Mouse (Mus musculus): ENCODE data around the gene Wdr25.

Wdr25 gene

DNA sequence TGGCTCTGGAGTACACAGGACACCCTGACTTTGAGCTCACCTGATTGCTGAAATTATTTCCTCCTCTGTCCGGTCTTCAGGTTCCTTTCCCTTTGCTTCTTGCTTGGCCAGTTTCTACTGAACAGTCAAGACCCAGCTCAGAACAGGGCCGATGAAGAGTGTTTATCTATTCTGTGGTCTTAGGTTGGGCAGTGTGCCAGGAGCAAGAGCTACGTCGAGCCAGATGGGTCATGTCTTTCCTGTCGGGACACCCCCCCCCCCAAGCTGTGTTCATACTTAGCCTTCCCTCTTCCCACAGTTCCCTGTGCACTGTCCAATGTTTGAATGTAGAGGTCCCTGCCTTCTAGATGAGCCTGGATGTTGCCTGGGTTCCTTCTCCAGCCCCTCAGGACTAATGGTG is 7.9 kb downstream of the Wdr25 start:
- DNase-seq = no peak

DNA sequence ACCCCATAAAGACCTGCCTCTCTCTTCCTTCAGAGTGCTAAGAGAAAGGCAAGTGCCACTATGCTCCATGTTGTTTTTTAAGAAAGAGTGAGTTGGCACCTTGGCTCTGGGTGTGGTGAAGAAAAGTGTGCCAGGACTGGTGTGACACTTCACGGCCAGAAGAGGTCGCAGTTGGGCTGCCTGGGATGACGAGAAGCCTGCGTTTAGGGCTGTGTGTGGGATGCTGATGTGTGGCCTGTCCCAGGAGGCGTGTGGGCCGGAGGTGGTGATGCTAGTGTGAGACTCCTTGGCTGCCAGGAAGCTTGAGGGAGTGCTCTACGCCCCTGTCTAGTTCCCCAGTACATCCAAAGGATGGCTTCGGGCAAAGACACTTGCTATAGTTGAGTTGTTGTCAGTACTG is 9.5 kb downstream of the Wdr25 start:
- DNase-seq = peak; percentile 68

DNA sequence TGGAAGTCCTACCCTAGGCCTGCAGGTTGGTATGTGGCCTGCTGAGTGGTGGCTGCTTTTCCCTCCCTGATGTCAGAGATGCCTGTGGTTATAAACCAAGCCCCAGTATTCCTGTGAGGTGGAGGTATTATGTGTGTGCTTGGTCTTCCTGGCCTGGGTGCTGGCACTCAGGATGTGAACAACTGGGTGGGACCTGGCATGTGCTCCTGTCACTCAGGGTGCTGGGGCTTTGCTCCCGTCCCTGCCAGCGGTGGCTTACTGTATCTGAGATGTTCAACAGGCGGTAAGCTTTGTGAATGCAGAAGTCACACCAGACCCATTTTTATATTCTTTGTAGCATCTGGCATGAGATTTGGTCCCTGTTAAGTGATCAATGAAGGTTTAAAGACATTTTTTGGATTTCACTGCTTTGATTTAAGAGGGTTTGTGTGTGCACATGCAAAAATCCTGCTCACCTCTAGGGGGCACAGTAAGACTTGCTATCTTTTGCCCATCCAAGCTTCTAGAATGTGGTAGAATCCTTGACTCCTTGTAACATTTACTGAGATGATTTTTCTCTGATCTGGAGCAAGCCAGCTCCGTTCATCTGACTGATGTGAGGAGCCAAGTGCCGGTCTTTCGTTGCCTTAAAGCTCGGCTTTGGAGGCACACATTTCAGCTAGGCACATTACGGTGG is 10.3 kb downstream of the Wdr25 start:
- DNase-seq = peak; percentile 64

- DNase-seq = no peak
Measured at GRCm38 (mm10) chr12:108904276-108904653, 10.8 kb downstream of the Wdr25 start.

DNA sequence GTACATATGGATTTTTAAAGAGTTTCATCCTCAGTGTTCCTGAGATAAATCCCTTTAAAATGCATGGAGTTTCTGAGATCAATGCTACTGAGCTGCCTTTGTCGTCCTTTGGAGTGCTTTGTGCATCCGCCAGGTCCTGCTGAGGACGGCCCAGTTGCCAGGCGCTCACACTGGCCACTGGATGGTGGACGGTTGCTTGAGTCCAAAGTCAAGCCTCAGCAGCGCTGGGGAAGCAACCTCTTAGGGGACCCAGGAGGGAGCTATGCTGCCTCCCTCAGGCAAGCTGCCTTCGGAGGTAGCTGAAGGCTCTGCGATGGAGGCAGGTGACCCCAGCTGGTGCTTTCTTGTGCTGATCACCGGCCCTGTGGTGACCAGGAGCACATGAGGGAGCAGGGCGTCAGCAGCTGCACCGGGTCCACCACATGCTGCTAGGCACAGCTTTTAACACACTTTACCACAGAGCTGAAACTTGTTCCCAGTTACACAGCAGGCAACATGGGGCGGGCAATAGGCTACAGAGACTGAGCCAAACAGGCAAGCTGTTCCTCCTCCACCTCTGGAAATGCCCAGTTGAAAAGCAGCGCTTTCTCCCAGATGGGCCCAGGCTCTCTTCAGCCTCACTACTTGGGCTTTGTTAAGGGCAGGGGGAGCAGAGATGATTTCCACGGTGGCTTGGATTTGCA is 12.3 kb downstream of the Wdr25 start:
- DNase-seq = no peak

DNA sequence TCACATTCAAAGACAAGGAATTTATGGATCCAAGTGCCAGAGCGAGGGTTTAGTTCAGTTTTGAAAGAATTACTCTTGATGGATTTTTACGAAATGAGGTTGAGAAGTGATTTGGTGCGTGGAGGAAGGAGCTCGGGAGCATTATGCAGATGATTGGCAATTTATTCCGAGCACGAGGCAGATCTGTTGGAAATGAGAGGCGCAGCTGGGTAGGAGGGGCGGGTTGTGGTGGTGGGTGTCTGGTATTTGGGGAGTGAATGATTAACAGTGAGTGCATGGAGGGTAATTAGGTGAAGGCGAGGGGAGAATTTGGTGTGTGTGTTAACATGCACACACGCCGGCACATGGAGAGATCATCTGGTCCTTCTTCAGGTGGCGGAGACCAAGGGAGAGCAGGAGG is 13.0 kb downstream of the Wdr25 start:
- DNase-seq = no peak

- DNase-seq = no peak
Measured at GRCm38 (mm10) chr12:108909846-108910433, 16.5 kb downstream of the Wdr25 start.

DNA sequence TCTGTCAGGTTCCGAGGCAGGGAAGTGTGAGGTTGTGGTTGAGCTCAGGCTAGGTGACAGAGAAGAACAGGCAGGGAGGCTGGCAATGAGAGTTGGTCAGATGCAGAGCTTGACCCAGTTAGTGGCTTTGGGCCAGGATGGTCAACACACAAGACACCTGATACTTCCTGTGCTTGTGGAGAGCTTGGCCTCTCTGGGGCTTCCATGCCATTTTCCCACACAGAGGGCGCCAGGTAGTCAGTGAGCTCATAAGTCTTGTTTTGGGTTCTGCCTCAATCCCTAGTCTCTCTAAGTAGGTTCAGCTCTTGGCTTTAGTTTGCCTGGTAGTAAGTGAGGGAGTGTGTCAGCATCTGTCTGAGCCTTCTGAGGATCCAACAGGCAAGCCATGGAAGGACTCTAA is 19.0 kb downstream of the Wdr25 start:
- no peak for DNase-seq

DNA sequence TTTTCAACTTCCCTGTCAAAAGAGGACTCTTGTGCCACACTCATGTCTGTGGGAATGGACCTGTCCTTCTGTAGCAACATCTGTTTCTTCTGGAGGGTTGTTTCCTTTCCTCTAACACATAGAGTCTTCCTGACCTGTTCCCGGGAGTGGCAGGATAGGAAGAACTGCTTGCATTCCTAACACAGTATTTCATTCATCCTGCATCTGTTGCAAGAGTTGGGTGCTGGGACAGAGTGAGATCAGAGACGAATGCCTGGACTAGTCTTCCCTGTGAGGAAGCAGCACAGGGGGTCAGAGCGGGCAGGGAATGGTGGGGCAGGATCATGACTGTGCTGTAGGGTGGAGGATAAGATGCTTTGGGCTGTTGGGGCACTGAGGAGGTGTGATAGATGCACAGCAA is 20.8 kb downstream of the Wdr25 start:
- no peak for DNase-seq

DNA sequence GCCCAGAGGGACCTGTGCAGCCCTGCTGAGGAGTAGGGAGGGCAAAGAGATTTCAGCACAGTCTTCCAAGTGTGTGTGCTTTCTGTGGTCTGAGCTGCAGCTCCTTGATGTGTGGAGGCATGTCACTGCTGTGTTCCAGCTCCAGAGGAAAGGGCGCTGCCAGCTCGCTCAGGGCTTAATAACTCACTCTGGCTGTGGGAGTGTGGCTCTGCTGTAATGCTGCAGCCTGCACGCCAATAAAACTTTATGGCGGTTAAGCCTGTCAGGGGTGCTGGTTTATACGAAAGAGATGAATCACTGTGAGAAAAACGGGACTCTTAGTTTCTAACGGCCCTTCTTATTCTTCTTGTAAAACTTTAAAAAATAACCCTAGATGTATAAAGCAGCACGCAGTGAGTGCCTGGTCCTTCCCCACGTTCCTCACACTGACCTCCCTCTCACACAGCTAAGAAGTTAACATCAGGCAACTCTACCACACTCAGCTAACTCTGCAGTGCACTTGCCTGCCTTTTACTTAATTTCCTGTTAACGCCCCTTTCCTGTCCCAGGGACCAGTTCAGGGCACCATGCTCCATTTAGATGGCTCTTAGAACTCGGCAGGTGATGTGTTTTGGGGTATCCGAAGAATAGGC is 21.4 kb downstream of the Wdr25 start:
- no peak for DNase-seq

DNA sequence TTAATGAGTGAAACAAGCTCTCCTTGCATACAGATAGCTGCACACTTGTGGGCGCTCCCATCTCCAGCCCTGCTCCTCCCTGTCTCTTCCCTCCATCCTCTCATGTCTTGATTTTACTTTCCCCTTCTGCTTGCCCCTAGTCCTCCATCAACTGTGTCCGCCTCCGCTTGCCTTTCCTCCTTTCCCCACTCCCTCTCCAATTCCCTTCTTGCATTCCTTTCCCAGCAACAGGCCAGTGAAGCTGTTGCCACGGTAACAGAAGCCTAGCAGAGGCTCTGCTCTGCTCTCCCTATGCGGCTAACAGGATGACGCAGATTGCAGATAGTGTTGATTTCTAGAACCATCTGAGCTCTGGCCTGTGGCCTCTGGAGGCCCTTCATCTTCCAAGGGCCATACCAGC is 22.5 kb downstream of the Wdr25 start:
- peak; percentile 62 for DNase-seq

GRCm38 (mm10) chr12:108916447-108917042 is 23.1 kb downstream of the Wdr25 start:
- DNase-seq = no peak

DNA sequence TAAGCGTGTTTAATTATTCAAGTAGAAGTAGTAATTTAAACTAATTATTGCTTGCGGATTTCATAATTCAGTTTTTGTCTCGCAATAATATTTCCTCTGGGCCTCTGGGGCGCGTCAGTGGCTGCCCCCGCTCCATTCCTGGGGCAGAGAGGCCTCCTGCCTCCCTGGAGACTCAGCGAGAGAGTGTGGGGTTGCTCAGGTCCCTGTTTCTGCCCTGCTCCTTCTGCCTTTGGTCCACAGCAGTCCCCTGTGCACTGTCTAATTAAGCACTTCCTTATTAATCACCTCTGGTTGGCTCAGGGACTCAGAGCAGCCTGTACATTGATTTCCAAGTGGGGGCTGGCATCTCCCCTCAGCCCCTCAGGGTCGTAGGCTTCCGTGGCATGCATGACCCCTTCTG is 24.1 kb downstream of the Wdr25 start:
- no peak for DNase-seq

GRCm38 (mm10) chr12:108918753-108919152 is 25.3 kb downstream of the Wdr25 start:
- no peak for DNase-seq

DNA sequence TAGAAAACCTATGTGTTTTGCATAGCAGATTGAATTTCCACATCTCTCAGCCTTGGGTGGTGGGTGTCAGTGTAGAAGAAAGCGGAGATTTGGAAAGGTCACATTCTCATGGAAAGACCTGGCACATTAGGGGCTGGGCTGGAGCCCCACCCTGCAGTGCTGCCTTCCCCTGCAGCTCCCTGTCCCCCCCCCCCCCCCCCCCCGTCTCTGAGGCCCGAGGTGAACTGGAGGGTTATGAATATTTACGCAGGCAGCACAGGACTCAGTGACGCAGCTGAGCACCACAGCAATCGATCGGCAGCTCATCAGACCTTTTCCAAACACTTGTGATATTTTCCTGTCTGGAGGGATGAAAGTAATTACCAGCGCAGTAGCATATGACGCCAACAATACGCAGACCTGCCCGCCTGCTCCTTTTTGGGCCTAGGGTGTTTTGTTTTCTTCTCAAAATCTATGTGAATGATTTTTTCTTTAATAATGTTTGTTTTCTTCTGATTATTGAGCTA is 33.2 kb downstream of the Wdr25 start:
- no peak for DNase-seq

DNA sequence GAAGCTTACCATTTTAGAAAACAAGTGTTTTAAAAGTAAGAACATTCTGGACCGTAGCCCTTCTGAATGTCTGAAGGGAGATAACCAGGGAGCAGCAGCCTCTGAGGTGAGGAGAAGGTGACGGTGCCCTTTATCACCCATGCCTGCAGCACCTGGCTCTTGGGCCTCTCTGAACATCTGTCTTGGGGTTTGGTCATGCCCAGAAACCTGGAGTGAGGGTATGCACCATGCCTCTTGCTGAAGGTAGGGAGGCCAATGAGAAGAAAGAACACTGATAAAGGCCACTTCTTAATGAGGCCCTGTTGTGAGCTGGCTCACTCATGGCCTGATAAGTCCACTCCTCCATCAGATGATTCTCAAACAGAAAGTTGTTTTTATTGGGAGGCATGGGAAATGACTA is 34.8 kb downstream of the Wdr25 start:
- no peak for DNase-seq

GRCm38 (mm10) chr12:108929475-108929874 is 36.0 kb downstream of the Wdr25 start:
- no peak for DNase-seq

DNA sequence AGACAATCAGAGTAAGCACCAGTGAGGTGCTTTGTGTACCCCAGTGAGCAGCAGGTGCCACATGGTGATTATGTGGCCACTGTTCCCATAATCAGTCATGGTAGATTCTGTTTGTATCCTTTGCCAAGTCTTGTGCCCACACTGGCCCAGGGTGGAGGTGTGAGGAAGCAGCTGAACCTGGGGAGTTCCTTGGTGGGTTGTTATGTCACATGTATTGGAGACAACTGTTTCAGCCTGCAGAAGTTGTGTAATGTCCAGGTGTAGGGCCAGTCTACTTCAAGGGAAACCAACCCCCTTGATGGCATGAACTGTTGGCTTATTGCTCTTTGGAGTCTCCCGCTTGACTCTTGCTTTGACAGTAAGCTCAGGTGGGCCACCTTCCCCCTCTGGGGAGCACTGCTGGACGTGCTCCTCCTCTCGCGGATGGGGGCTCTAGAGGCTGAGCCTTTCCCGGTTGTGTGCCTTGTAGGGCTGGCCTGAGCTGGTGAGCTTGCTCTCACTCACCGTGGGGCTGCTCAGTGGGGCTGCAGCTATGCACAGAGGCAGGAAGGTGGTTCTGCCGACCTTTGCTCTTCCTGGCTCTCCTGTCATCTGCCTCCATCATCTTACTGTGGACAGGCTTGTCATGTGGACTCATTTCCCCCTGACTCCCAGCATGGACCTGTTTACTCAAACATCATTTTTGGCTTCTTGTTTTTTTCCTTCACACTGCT is 38.1 kb downstream of the Wdr25 start:
- DNase-seq = no peak

- DNase-seq = no peak
Measured at GRCm38 (mm10) chr12:108932113-108932512, 38.7 kb downstream of the Wdr25 start.

DNA sequence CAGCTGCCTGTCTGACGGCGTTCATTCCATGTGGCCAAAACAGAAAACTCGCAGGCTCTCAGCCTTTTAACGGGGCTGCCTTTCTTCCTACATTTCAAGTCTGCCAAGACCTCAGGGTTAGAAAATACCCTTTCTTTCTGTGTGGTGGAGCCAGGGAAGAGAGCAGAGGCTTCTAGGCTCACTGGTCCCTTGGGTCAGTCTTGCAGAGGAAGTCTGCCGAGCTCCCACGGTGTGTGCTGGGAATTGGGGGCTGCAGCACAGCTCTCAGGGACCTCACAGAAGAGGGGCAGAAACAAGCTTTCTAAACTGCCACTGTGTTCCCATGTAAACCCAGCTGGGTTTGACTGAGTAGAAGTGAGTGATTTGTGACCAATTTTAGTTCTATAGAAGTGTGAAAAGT is 40.8 kb downstream of the Wdr25 start:
- DNase-seq = no peak

- DNase-seq = no peak
Measured at GRCm38 (mm10) chr12:108936834-108937233, 43.4 kb downstream of the Wdr25 start.

GRCm38 (mm10) chr12:108937506-108937905 is 44.1 kb downstream of the Wdr25 start:
- DNase-seq = no peak

GRCm38 (mm10) chr12:108938844-108939243 is 45.4 kb downstream of the Wdr25 start:
- no peak for DNase-seq
